Mouse (Mus musculus): ENCODE results near the gene Terb1.

The Terb1 gene

DNA sequence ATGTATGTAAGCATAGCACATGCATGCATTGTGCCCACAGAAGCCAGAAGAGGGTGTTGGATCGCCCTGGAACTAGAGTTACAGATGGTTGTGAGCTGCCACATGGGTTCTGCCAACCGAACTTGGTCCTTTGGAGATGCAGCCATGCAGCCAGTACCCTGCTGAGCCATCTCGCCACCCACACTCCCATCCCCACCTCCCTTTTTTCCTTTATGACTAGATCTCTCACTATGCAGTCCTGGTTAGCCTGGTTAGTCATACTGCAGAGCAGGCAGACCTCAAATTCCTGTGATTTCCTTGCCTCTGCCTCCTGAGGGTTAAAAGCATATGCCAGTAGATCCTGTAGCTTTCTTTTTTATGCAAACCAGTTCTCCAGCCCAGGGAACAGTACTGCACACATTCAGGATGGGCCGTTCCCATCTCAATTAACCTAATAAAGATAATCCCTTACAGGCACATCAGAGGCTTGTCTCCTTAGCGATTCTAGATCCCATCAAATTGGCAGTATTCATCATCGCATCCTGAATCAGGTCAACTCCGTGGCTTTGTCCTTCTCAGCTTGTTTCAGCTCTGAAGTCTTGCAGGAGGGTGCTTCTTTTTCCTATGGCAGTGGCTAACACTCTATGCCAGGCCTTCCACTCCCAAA is 99.0 kb downstream of the Terb1 start:
- DNase-seq, result no peak

DNA sequence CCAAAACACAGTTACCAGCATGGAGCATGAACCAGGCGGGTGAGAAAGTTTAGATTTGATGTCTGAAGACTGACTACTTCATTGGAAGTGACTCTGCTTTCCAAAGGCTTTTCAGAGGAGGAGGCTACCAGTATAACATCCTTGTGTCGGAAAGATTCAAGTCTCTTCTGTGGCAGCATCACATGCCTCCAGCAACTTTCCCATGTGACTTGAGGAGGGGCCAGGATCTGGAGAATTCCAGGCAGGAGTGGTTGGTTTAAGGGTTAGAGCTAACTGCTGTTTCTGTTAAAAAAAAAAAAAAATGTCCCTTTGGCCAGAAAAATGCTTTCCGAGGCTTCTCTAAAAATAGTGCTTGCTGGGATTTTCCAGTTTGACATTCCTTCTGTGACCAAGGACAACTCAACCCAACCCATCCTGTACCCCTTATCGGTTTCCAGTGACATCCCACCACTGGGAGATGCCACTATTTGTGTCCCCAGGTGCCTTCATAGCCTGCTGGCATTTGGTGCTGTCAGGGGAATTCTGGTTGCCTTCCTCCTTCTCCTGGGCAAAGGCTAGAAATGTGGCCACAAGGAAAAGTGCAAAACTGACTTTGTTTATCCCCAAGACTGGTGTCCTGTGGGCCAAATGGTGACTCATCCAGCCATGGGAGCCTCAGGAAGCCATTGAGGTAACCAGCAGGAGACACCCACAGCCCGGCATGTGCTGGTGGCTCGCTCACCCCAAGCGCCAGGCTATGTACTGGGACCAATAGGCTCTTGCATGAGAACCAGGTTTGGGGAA is 101.2 kb downstream of the Terb1 start:
- no peak for DNase-seq

DNA sequence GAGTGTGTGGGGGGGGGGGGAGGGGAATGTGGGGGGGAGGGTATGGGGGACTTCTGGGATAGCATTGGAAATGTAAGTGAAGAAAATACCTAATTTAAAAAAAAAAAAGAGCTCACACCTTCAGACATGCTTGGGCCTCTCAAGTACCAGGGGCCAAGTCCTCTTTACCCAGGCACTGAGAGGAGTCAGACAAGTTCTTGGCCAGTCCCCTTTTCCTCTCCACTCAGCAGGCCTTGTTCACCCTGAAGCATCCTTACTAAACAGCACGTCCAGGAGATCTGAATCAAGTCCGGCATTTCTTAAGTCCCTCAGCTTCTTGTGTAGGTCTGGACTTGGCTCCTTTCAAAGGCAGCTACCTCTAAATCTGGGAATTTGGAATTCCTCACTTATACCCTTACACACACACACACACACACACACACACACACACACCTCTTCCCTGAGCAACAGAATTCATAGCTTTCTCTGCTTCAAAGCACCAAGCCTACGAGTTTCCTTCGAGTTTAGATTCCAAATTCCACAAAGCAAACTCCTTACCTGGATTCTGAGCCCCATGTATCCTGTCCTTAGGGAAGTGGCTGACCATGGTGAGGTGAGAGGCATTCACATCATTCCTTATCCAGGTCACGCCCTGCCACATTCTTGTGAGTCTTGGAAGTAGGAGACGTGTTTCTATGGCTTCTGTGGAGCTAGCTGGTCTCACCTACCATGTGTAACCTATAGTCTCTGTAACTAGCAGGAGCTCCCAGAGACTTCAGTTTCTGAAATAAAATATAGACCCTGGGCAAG is 103.2 kb downstream of the Terb1 start:
- no peak for DNase-seq

DNA sequence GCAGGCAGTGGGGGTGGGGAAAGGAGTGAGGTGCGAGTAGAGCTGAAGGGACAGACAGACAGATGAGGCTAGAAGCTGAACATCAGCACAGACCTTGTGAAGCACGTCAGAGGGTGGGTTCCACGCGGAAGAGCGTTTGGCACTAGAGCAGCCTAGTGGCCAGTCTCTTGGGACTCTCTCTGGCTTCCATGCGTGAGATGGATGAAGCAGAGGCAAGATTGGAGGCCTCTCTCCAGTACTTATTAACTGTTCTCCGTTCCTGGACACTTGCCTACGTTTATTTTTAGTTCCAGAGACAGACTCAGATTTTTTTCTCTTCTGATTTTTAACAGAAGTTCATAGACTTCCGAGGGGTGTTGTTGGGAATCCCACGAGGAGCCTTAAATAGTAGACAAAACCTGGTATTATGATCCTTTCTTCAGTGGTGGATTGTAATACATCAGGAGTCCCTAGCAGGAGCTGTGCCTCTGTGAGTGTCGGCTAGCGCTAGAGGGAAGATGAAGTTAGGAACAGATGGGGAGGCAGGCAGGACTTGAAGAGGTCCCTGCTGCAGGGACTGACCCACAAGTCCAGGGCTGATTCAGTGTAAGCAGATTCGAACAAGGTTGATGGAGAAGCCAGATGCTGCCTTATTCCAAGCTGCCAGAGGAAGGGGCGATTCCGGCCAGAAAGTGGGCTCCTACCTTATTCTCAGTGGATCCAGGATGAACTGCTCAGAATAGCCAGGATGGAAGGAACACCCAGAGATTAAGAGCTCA is 104.1 kb downstream of the Terb1 start:
- no peak for DNase-seq

DNA sequence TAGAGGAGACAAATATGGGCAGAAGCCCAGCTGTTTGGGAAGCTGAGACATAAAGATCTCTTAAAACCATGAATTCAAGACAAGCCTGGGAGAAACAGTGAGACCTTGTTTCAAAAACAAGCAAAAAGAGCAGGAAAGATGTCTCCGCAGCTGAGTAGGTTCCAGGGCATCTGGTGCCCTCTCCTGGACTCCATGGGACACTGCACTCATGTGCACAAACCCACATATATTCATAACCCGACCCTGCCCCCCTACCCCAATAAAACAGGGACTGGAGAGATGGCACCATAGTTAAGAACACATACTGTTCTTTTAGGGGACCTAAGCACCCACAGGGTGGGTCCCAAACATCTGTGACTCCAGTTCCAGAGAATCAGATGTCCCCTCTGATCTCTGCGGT is 106.1 kb downstream of the Terb1 start:
- DNase-seq, result no peak

Data from B cell, adult 2 months (primary cell).